Mouse (Mus musculus): ENCODE measurements around the gene Hist1h2bl.
"Not testable (repeated sequence)": the region's sequence is repeated elsewhere in the genome, so short reads cannot be mapped to it uniquely, and the experiment has no call there.

Hist1h2bl gene

DNA sequence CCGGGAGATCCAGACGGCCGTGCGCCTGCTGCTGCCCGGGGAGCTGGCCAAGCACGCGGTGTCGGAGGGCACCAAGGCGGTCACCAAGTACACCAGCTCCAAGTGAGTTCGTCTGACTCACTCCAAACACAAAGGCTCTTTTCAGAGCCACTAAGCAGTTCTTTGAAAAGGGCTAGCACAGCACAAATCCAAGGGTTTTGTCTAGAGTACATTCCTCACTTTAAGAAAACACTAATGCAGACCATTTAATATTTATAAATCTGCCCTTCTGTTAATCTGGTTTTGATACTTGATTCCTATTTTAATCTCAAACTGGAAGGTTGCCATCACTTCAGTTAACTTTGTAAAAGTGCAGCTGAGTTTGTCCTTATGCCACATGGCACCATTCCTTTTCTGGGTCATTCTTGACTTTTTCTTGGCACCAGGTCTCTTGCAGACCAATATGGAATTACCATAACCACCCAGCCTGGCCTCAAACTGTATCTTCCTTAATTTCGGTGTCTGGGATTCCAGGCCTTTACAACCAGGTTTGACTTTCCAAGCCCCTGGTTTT lies 6.5 kb upstream of the Hist1h2bl start:
- DNase-seq (ENCODE audit: low spot score), result no peak

DNA sequence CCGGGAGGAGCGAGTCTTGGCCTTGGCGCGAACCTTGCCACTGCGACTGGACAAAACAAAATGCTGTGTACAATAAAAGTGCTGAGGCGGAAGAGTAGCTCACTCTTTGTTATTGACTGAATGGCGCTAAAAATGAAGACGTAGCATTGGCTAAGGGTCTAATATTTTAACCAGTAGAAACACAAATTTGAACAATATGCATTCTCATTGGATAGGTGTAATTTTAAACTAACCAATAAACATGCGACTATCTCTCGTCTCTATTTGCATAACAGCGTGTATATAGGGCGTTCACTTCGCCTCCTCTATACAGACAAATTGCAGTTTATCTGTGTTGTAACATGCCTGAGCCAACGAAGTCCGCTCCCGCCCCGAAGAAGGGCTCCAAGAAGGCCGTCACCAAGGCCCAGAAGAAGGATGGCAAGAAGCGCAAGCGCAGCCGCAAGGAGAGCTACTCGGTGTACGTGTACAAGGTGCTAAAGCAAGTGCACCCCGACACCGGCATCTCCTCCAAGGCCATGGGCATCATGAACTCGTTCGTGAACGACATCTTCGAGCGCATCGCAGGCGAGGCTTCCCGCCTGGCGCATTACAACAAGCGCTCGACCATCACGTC lies 5.9 kb upstream of the Hist1h2bl start, which contains the start of gene Hist1h2bm:
Hist1h2bm (plus strand) TSS at position 288 of the 616 bp plus-strand sequence.
- DNase-seq (ENCODE audit: low spot score), result not testable (repeated sequence)

DNA sequence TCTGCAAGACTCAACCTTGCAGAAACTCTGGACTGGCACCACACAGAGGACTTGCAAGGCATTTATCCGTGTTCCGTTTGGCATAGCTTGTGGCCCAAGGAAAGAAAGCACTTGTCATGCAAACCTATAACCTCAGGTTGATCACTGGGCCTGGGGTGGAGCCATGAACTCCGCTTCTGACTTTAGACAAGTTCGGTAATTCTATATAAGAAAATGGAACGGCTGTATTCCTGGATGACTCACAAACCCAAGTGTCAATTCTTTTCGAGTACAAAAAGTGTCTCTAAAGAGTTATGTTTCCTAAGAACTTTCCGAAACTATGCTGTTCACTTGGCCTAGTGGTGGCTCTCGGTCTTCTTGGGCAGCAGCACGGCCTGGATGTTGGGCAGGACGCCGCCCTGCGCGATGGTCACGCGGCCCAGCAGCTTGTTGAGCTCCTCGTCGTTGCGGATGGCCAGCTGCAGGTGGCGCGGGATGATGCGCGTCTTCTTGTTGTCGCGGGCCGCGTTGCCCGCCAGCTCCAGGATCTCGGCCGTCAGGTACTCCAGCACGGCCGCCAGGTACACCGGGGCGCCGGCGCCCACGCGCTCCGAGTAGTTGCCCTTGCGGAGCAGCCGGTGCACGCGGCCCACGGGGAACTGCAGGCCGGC lies 5.3 kb upstream of the Hist1h2bl start:
- not testable (repeated sequence) for DNase-seq (ENCODE audit: low spot score)

- DNase-seq (ENCODE audit: low spot score), result no peak
Measured at GRCm38 (mm10) chr13:21718381-21719080, 2.6 kb upstream of the Hist1h2bl start.

GRCm38 (mm10) chr13:21717397-21718357 lies 1.7 kb upstream of the Hist1h2bl start, which contains the start of gene Hist1h3h:
Gene Hist1h3h (plus strand): TSS chr13:21717659.
- peak; percentile 76 for DNase-seq (ENCODE audit: low spot score)

DNA sequence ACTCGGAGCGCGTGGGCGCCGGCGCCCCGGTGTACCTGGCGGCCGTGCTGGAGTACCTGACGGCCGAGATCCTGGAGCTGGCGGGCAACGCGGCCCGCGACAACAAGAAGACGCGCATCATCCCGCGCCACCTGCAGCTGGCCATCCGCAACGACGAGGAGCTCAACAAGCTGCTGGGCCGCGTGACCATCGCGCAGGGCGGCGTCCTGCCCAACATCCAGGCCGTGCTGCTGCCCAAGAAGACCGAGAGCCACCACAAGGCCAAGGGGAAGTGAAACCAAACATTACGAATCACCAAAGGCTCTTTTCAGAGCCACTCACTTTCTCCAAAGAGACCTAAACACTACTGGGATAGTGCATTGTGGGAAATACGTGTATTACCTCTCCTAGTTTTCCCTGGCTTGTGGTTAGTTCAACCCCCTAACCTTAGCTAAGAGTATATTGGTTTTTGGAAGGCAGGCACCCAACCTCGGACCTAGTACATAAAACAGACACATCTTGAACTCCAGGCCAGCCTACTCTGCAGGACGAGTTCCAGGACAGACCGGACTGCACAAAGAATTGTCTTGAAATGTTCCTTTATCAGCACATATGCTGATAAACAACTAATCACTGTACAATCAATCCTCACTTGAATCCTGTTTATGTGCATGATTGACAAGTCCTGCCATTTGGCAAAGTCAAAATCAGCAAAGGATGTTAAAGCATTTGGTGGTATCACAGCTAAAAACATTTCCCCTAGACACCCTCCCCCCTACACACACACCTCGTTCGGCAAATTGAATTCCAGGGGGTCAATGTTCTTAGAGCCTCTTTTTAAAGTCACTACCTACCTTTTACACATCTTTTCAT lies 823 bp upstream of the Hist1h2bl start:
- DNase-seq (ENCODE audit: low spot score), result not testable (repeated sequence)

- DNase-seq (ENCODE audit: low spot score), result no peak
Measured at GRCm38 (mm10) chr13:21715131-21715863, 646 bp downstream of the Hist1h2bl start.

GRCm38 (mm10) chr13:21714725-21715124 lies 1.2 kb downstream of the Hist1h2bl start:
- DNase-seq (ENCODE audit: low spot score), result peak; percentile 49

- no peak for DNase-seq (ENCODE audit: low spot score)
Measured at GRCm38 (mm10) chr13:21711698-21712097, 4.2 kb downstream of the Hist1h2bl start.

DNA sequence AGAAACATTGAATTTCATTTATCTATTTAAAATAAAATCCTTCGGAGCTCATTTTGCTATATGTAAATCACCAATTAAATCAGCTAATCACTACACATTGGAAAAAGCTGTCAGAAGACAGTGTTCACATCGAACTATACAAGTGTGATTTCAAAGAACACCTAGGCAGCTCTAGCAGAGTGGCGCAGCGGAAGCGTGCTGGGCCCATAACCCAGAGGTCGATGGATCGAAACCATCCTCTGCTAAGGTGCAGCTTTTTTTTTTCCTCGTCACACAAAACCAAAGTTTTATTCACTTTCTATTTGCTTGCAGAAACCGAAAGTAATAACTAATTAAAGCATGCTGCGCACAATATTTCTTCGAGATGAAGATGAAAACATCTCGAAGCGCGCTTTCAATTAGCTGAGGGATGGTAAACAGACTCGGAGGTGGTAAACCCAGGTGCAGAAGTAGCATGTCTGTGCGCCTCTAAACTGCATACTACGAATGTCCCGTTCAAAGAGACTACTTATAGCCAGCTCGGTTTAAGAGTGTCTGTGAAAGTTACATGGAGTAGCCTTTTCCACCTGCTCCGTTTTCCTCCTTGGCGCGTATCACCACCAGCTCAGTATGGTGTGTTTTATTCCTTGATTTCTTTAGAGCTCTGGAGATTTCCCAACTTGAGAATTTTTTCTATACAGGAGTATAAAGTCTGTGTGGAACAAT lies 5.0 kb downstream of the Hist1h2bl start:
- DNase-seq (ENCODE audit: low spot score), result peak; percentile 84

- DNase-seq (ENCODE audit: low spot score), result peak; percentile 88
Measured at GRCm38 (mm10) chr13:21710031-21710711, 5.8 kb downstream of the Hist1h2bl start.

DNA sequence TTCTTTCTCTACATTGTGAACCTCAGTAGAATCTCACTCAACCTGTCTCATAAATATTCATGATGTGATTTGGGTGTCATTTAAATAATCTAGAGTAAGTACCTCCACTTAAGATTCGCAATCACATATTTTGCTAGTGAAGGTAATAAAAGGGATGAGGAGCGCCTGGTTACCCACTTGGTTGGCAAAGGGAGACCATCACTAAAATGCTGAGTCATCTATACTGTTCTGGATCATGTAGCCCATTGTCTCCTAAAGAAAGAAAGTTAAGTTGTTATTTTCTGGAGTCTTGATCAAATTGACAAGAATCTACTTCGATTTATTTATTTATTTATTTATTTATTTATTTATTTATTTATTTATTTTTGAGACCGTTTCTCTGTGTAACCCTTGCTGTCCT lies 9.3 kb downstream of the Hist1h2bl start:
- no peak for DNase-seq (ENCODE audit: low spot score)

DNA sequence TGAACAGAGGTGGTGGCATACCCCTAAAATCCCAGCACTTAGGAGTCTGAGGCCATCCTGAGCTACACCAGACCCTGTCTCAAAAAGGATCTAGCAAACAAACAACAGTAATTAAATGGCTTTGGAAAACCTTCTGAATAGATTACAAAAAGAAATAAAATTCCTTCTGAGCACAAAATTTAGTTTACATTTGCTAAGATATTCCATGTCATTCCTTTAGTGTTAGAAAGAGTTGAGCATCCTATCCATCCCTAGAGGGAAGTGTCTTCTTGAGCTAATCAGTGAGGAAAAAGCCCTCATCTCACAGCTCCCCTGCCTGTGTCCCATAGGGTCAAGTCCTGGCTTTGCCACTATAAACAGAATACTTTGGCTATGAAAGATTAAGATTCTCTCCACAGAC lies 18.1 kb downstream of the Hist1h2bl start, which contains the start of gene Olfr1359:
Olfr1359 (plus strand) TSS at position 301 of the 400 bp plus-strand sequence.
- no peak for DNase-seq (ENCODE audit: low spot score)

DNA sequence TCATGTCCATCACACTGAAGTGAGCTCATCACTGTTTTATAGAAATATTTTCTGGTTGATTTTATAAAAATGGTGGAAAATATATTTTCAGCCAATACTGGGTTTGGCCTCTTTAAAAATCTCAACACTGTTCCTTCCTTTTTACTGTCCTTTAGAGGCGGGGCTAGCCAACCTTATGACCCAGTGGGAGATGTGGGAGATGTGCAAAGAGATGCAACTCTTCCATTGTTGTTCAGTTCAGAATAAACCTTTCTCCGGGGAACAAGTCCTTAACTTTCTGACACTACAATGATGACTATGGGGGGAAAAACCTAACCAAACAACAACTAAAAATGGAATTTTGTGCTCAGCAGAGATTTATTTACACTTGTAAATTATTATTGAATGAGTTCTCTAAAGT lies 38.6 kb downstream of the Hist1h2bl start, which contains the start of gene Olfr1360:
Olfr1360 (minus strand) TSS at position 101 of the 400 bp plus-strand sequence.
- DNase-seq (ENCODE audit: low spot score), result no peak
